Mouse (Mus musculus) neural tube, embryonic 13.5 days (tissue): ENCODE results near the gene Slc6a20a. TPM values are rescaled to one million over a fixed set of nuclear protein-coding genes. Genes with fewer than 3 reads are reported as not detected.

Experiments used
- ATAC-seq: fragments of 200-750 bp; cut with Nextera tagmentation; 2 replicates; pipeline ENCODE4 v1.8.0; 2017; ENCODE audit warnings: low read depth, mild to moderate bottlenecking, moderate TSS enrichment, moderate library complexity
- H3K27ac ChIP-seq: fragments of 300-500 bp; sonication (generic); replicated peaks from 2 replicates; pipeline ENCODE4 v1.5.1; 2015; ENCODE audit warnings: moderate library complexity, mild to moderate bottlenecking, inconsistent platforms
- H3K27me3 ChIP-seq: fragments of 300-500 bp; sonication (generic); 2 replicates; pipeline ENCODE4 v1.6.1; 2015; ENCODE audit warnings: mild to moderate bottlenecking, inconsistent platforms
- H3K36me3 ChIP-seq: fragments of 300-500 bp; sonication (generic); 2 replicates; pipeline ENCODE4 v1.6.1; 2015; ENCODE audit warnings: mild to moderate bottlenecking, inconsistent platforms
- H3K4me1 ChIP-seq: fragments of 300-500 bp; sonication (generic); replicated peaks from 2 replicates; pipeline ENCODE4 v1.6.1; 2015; ENCODE audit warnings: inconsistent platforms
- H3K4me2 ChIP-seq: fragments of 300-500 bp; sonication (generic); 2 replicates; pipeline ENCODE4 v1.6.1; 2015; ENCODE audit warnings: inconsistent platforms, mild to moderate bottlenecking, moderate library complexity
- H3K4me3 ChIP-seq: fragments of 300-500 bp; sonication (generic); 2 replicates; pipeline ENCODE4 v1.5.1; 2015; ENCODE audit warnings: mild to moderate bottlenecking, inconsistent platforms
- H3K9ac ChIP-seq: fragments of 300-500 bp; sonication (generic); 2 replicates; pipeline ENCODE4 v1.6.1; 2015; ENCODE audit warnings: moderate library complexity, mild to moderate bottlenecking, inconsistent platforms
- H3K9me3 ChIP-seq: fragments of 300-500 bp; sonication (generic); 2 replicates; pipeline ENCODE4 v1.6.1; 2016; ENCODE audit warnings: inconsistent platforms
- whole genome bisulfite sequencing: fragments of 180-500 bp; shearing (Covaris S2); methylation state at CpG from one replicate; pipeline ENCODE4 v1.1.7; 2015; 5-methylcytosine and 5-hydroxymethylcytosine counted together
- polyA plus RNA-seq: library from polyadenylated mRNA; unstranded; fragments of >200 nt; fragmentation: Nextera tagmentation; extraction: Ambion mirVana; gene quantifications from 2 replicates; pipeline ENCODE4 v1.2.1, GENCODE M21; 2015

Slc6a20a gene
- polyA plus RNA-seq, result 1.6 and 2.4 TPM in 2 replicates

DNA sequence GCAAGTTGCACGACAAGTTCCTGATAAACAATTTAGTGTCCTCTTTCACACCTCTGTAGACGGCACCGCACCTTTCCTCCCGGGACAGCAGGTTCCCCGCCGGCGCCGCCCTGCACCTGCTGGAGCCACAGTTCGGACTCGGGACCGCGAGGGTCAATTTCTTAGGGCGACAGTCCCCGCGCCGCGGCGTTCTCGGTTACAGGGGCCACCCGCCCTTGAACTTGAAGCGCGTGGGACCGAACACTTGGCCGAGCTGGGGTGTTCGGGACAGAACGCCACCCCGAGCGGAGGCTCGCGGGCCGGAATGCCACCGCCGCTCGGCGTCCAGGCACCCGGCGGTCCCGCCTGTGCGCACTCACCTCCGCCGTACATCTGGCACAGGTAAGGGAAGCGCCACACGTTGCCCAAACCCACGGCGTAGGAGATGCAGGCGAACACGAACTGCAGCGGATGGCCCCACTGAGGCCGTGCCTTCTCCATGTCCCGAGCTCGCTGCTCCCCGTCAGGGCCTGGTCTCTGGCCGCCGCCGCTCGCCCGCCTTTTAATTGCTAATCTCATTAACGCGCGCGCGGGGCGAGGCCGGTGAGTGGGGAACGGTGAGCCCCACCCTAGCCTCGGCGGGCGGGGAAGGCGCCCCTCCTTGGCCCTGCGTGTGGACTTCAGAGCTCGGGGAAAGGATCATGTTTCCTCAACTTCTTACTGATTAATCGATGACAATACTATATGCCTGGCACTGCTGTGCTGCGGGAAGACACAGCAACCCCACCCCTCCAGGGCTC, at the start of gene Slc6a20a, which contains the start of gene Ccr9:
Slc6a20a (minus strand) TSS at position 559 of the 779 bp plus-strand sequence.
Ccr9 (plus strand) TSS at position 113 of the 779 bp plus-strand sequence.
- H3K27ac ChIP-seq, result no peak within 1 kb of the TSS
- H3K9me3 ChIP-seq, result no peaks in the 10 kb centered on the region
- H3K4me3 ChIP-seq, result peak within 1 kb of the TSS; percentile 41
- peak within 1 kb of the TSS; percentile 60 for H3K9ac ChIP-seq
- H3K36me3 ChIP-seq, result no peaks in the 10 kb centered on the region
- under 1% methylated on average over 73 of the region's 73 CpGs for WGBS
- H3K4me1 ChIP-seq, result peaks cover 15% of the 10 kb centered on the region
- 0 out of 2 replicates have a peak, but pooled peaks have one; percentile 47 for ATAC-seq
- peak within 1 kb of the TSS; percentile 62 for H3K4me2 ChIP-seq
- H3K27me3 ChIP-seq, result peaks cover 77% of the 10 kb centered on the region

DNA sequence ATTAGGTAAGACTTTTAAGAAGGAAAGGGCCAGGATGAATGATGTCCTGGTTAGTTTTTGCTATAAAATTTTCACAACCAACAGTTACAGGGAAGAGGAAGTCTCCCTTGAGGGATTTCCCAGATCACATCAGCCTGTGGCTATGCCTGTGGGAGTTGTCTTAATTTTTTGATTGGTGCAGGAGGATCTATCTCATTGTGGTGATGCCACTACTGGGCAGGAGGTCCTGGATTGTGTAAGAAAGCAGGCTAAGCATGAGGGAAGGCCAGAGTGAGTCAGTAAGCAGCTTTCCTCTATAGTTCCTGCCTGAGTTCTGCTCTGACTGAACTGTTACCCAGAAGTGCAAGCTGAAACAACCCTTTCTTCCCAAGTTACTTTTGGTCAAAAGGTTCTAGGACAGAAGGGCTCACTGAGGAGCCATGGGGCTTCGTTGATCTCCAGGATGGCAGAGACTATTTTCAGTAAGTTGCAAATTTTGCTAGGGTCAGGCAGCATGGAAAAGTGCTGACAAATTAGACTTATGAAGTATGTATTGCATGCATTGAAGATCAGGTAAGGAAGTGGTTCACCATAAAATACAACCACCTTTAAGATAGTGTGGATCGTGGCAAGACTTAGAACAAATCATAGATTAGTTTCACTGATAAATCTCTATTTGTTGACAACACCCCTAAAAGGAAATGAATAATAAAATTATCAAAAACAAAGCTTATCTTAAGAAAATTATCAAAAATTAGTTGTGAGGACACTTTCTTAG, 44.2 kb upstream of the Slc6a20a start:
- Histone ChIP-seq H3K4me1 (0 out of 2 replicates have a peak, but pooled peaks cover 2% of the 10 kb centered on the region), H3K4me2 (no peak overlapping the region), H3K36me3 (no peaks in the 10 kb centered on the region), H3K27ac (no peak overlapping the region), H3K4me3 (no peak overlapping the region), H3K9ac (no peak overlapping the region), H3K27me3 (peaks cover 3% of the 10 kb centered on the region), H3K9me3 (no peaks in the 10 kb centered on the region)
- 65% methylated on average over 2 of the region's 2 CpGs for whole genome bisulfite sequencing
- no peak for ATAC-seq

- Histone ChIP-seq H3K4me3 (peak within 1 kb of the TSS; percentile 88), H3K9ac (peak within 1 kb of the TSS; percentile 82), H3K4me2 (peak within 1 kb of the TSS; percentile 73), H3K4me1 (peaks cover 20% of the 10 kb centered on the region), H3K27me3 (peaks cover 3% of the 10 kb centered on the region), H3K27ac (peak within 1 kb of the TSS; percentile 67; the same call in 1 of the 2 replicates), H3K36me3 (peaks cover under 1% of the 10 kb centered on the region; the same call in 1 of the 2 replicates), H3K9me3 (no peaks in the 10 kb centered on the region)
- ATAC-seq, result peak; percentile 100
- WGBS, result under 1% methylated on average over 55 of the region's 55 CpGs
These were observed 38.7 kb upstream of the Slc6a20a start, which contains the start of gene Lztfl1 for GRCm38 (mm10) chr9:123717186-123718008. TSS of gene Lztfl1 (minus strand) at chr9:123717697.

DNA sequence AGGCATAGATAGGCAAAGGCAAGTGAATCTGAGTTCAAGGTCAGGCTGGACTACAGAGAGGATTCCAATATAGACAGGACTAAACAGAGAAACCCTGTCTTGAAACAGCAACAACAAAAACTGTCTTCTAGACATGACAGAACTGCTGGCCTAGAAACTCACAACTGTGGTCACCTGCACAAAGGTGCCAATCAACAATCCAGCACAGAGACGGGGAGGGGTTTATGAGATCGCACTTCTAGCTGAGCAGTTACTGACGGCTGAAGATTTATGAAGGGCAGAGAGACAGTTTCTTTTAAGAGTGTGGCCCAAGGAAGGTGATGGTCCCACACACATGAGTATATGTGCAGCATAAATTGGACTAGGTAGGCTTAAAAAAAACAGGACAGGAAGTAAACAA, 37.6 kb upstream of the Slc6a20a start:
- no peak overlapping the region for H3K27ac ChIP-seq
- peak overlapping the region; percentile 88 for H3K4me3 ChIP-seq
- peak overlapping the region; percentile 73 for H3K4me2 ChIP-seq
- H3K36me3 ChIP-seq, result peaks cover 9% of the 10 kb centered on the region; the same call in 1 of the 2 replicates
- no peaks in the 10 kb centered on the region for H3K9me3 ChIP-seq
- no peak for ATAC-seq
- H3K4me1 ChIP-seq, result peaks cover 20% of the 10 kb centered on the region
- WGBS, result 63% methylated on average over 3 of the region's 3 CpGs
- peak overlapping the region; percentile 34; the same call in 1 of the 2 replicates for H3K9ac ChIP-seq
- H3K27me3 ChIP-seq, result no peaks in the 10 kb centered on the region

DNA sequence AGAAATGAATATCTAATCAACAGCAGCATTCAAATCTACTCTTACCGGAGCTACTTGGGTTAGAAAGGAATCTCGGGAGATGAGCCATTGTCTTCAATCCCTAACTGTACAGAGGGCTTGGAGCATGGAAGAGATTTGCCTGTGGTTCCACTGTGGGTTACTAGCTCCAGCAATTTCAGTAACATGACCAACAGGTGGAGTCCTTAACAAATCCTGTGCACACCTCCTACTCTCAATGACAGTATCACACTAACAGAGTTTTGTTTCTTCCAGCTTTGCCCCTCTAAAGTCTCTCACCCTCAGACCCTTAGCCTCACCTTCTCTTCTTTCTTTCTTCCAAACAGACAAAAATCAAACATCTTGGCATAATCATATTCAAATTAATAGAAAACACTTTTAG, 34.4 kb upstream of the Slc6a20a start:
- no peak overlapping the region for H3K4me2 ChIP-seq
- no peak overlapping the region for H3K27ac ChIP-seq
- peaks cover 20% of the 10 kb centered on the region for H3K4me1 ChIP-seq
- no peak overlapping the region for H3K4me3 ChIP-seq
- H3K36me3 ChIP-seq, result peaks cover 29% of the 10 kb centered on the region
- no peaks in the 10 kb centered on the region for H3K9me3 ChIP-seq
- 85% methylated on average over 2 of the region's 2 CpGs for WGBS
- ATAC-seq, result no peak
- H3K27me3 ChIP-seq, result no peaks in the 10 kb centered on the region
- no peak overlapping the region for H3K9ac ChIP-seq

DNA sequence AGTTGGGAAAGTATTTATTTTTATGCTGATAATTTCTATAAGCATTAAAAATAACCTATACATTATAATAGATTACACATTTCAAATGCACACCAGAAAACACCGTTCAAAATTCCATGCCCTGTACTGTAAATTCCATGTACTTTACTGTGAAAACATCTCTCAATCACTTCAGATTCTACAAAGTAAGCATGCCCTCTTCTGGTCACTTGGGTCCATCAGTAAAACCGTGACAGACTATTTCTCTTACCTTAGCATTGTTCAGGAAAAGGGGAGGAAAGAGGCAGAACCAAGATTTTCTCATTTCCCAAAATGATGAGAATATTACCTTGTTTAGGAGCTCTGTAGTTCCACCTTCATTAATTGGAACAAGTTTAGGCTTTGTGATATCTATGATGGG, 30.5 kb upstream of the Slc6a20a start:
- Histone ChIP-seq H3K27me3 (no peaks in the 10 kb centered on the region), H3K4me3 (no peak overlapping the region), H3K4me2 (no peak overlapping the region), H3K9me3 (no peaks in the 10 kb centered on the region), H3K4me1 (no peaks in the 10 kb centered on the region), H3K9ac (no peak overlapping the region), H3K36me3 (peaks cover 48% of the 10 kb centered on the region), H3K27ac (no peak overlapping the region)
- no peak for ATAC-seq
- 54% methylated on average over 2 of the region's 2 CpGs for WGBS

DNA sequence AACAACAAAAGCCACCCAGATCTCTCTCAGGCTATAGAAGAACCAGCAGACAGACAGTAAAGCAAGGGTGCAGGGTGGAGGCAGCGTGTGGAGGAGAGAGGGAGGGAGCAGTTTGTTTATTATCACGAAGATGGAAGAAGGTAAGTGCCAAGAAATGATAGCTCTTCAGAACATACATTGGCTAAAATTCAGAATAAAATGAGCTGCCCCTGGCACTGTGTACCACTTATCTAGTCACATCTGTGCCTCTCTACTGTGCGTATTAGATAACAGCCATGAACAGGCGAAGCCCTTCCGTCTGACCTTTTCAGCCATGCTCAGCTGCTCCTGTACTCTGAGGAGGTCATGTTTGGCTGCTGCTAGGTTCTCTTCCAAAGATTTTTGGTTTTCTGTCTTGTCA, 23.1 kb upstream of the Slc6a20a start:
- no peak overlapping the region for H3K27ac ChIP-seq
- H3K9ac ChIP-seq, result no peak overlapping the region
- H3K4me1 ChIP-seq, result no peaks in the 10 kb centered on the region
- 89% methylated on average over 5 of the region's 5 CpGs for WGBS
- no peak overlapping the region for H3K4me3 ChIP-seq
- no peaks in the 10 kb centered on the region for H3K27me3 ChIP-seq
- H3K9me3 ChIP-seq, result no peaks in the 10 kb centered on the region
- peaks cover 56% of the 10 kb centered on the region for H3K36me3 ChIP-seq
- H3K4me2 ChIP-seq, result no peak overlapping the region
- no peak for ATAC-seq

DNA sequence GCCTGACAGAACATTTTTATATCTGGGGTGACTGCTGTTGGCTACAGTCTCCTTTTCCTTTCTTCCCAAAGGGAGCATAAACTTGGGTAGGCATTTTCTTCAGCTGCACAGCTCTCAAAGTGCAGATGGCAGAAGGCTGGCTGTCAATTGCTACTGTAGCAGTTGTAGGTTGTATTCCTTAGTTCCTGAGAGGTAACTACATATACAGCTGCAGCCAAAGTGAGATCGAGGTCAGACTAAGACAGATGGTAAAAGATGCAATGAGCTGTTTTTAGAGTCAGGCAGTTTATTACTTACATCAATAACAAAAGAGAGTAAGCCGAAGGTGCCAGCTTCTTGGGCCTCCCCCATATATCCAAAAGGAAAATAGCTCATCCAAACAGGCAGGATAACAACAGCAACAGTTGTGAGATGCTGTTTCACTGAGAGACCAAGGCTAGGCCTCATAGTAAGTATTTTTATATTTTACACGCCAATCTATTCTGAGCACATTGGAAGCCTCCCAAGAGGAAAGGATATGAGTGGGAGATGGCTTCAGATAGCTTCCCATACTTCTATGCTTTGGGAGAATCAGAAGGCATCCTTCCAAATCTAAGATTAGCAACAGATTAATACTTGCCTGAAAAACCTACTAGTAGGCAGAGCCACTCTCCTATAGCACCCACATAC, 17.1 kb upstream of the Slc6a20a start:
- Histone ChIP-seq H3K27ac (no peak overlapping the region), H3K27me3 (no peaks in the 10 kb centered on the region), H3K4me1 (no peaks in the 10 kb centered on the region), H3K9ac (no peak overlapping the region), H3K4me2 (no peak overlapping the region), H3K4me3 (no peak overlapping the region), H3K9me3 (no peaks in the 10 kb centered on the region), H3K36me3 (peaks cover 43% of the 10 kb centered on the region)
- 91% methylated on average over 3 of the region's 3 CpGs for WGBS
- ATAC-seq, result no peak

- WGBS, result 69% methylated on average over 1 of the region's 1 CpGs
- Histone ChIP-seq H3K36me3 (peaks cover 16% of the 10 kb centered on the region; the same call in 1 of the 2 replicates), H3K27ac (no peak overlapping the region), H3K4me1 (no peaks in the 10 kb centered on the region), H3K4me2 (no peak overlapping the region), H3K27me3 (no peaks in the 10 kb centered on the region), H3K4me3 (no peak overlapping the region), H3K9me3 (no peaks in the 10 kb centered on the region), H3K9ac (no peak overlapping the region)
- ATAC-seq, result no peak
These were observed 9.5 kb upstream of the Slc6a20a start for GRCm38 (mm10) chr9:123688227-123688626.

GRCm38 (mm10) chr9:123686206-123686605, 7.5 kb upstream of the Slc6a20a start:
- Histone ChIP-seq H3K36me3 (no peaks in the 10 kb centered on the region), H3K4me2 (no peak overlapping the region), H3K27ac (no peak overlapping the region), H3K4me3 (no peak overlapping the region), H3K4me1 (no peaks in the 10 kb centered on the region), H3K9me3 (no peaks in the 10 kb centered on the region), H3K9ac (no peak overlapping the region), H3K27me3 (peaks cover 12% of the 10 kb centered on the region)
- ATAC-seq, result no peak
- WGBS, result 73% methylated on average over 5 of the region's 5 CpGs

DNA sequence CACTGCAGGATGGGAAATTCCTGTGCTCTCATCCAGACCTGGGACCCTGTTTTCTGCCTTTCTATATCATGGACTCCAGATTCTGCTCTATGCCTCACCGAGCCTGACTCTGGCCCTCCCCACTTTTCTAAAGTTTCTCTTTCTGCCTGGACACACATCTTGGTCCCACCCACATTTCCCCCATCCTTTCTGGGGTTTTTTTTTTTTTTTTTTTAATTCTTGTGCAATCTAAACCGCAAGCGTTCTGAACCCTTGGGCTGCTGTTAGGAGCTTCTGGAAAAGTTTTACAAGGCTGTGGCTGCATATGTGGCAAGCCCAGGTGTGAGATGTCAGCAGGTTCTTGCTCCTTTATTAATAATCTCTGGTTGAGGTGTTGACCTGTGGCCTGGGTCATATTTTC, 5.0 kb upstream of the Slc6a20a start:
- Histone ChIP-seq H3K36me3 (no peaks in the 10 kb centered on the region), H3K9me3 (no peaks in the 10 kb centered on the region), H3K4me1 (peaks cover 5% of the 10 kb centered on the region), H3K4me2 (no peak overlapping the region), H3K27me3 (peaks cover 37% of the 10 kb centered on the region), H3K27ac (no peak overlapping the region), H3K4me3 (no peak overlapping the region), H3K9ac (no peak overlapping the region)
- 73% methylated on average over 3 of the region's 3 CpGs for whole genome bisulfite sequencing
- no peak for ATAC-seq
